Mouse (Mus musculus): ENCODE data around the gene Ajap1. TPM values are rescaled to one million over a fixed set of nuclear protein-coding genes. Genes with fewer than 3 reads are reported as not detected.

Ajap1 gene
- total and polyA plus RNA-seq, 3 experiments = not detected

- H3K36me3 ChIP-seq (replicated peaks in 1 of 2; ENCODE audit: control insufficient read depth in 1 of 2, insufficient read depth in 1 of 2, low read length in 1 of 2) = no peaks in the 10 kb centered on the region
- TF ChIP-seq KAT2A (IDR thresholded peaks at IDR 0.05; ENCODE audit: insufficient replicate concordance, low read length) (no peak), SMC3 (IDR thresholded peaks at IDR 0.05; ENCODE audit: low read depth, low read length) (no peak), ZNF384 (IDR thresholded peaks at IDR 0.05; ENCODE audit: low read depth, low read length) (no peak), POLR2A (IDR thresholded peaks at IDR 0.05; ENCODE audit: low read depth, low read length) (no peak), ETS1 (conservative IDR thresholded peaks at IDR 0.05; ENCODE audit: low read depth, low read length) (no peak), TCF12 (IDR thresholded peaks at IDR 0.05; ENCODE audit: low read depth, low read length) (no peak), CHD2 (IDR thresholded peaks at IDR 0.05; ENCODE audit: low read length) (no peak)
- H3K27me3 ChIP-seq (replicated peaks) = no peaks in the 10 kb centered on the region
- no peaks in the 10 kb centered on the region for H3K4me1 ChIP-seq (ENCODE audit: control insufficient read depth in 1 of 2, insufficient read depth in 2 of 2)
- H3K4me3 ChIP-seq (replicated peaks in 1 of 3; ENCODE audit: low read depth in 2 of 3, low read length in 2 of 3, poor library complexity in 1 of 3) = no peak overlapping the region
- H3K4me2 ChIP-seq (ENCODE audit: insufficient read depth, low read depth, poor library complexity, severe bottlenecking) = no peak overlapping the region
- no peak overlapping the region for H3K27ac ChIP-seq (ENCODE audit: insufficient read depth, low read depth)
- no peaks in the 10 kb centered on the region for H3K79me2 ChIP-seq (replicated peaks; ENCODE audit: control insufficient read depth, extremely low read depth, insufficient read depth, poor library complexity, severe bottlenecking)
- dilution Hi-C loops (cut with MboI; ENCODE audit: extremely low pct_ligation_motif_present, extremely low pct_unique_long_range_greater_than_20kb, low sequenced_read_pairs) (no loop called here), in situ Hi-C loops (cut with MboI; ENCODE audit: low pct_ligation_motif_present, low pct_unique_long_range_greater_than_20kb, low sequenced_read_pairs) (no loop called here)
- H3K9ac ChIP-seq (ENCODE audit: insufficient read depth, low read depth) = no peak overlapping the region
- H3K9me3 ChIP-seq (replicated peaks; ENCODE audit: low read length) = peaks cover 99% of the 10 kb centered on the region
- no peak for DNase-seq (ENCODE audit: extremely low read depth)
Observed at GRCm38 (mm10) chr4:153424324-153424723, 58.3 kb downstream of the Ajap1 start.

- in situ Hi-C loops (cut with MboI; ENCODE audit: low pct_ligation_motif_present, low pct_unique_long_range_greater_than_20kb, low sequenced_read_pairs) (no loop called here), dilution Hi-C loops (cut with MboI; ENCODE audit: extremely low pct_ligation_motif_present, extremely low pct_unique_long_range_greater_than_20kb, low sequenced_read_pairs) (no loop called here)
- Histone ChIP-seq H3K9ac (ENCODE audit: insufficient read depth, low read depth) (no peak overlapping the region), H3K4me2 (ENCODE audit: insufficient read depth, low read depth, poor library complexity, severe bottlenecking) (no peak overlapping the region), H3K27ac (ENCODE audit: insufficient read depth, low read depth) (no peak overlapping the region), H3K9me3 (replicated peaks; ENCODE audit: low read length) (peaks cover 98% of the 10 kb centered on the region), H3K79me2 (replicated peaks; ENCODE audit: control insufficient read depth, extremely low read depth, insufficient read depth, poor library complexity, severe bottlenecking) (no peaks in the 10 kb centered on the region), H3K36me3 (replicated peaks in 1 of 2; ENCODE audit: control insufficient read depth in 1 of 2, insufficient read depth in 1 of 2, low read length in 1 of 2) (no peaks in the 10 kb centered on the region), H3K27me3 (replicated peaks) (no peaks in the 10 kb centered on the region), H3K4me1 (ENCODE audit: control insufficient read depth in 1 of 2, insufficient read depth in 2 of 2) (no peaks in the 10 kb centered on the region), H3K4me3 (replicated peaks in 1 of 3; ENCODE audit: low read depth in 2 of 3, low read length in 2 of 3, poor library complexity in 1 of 3) (no peak overlapping the region)
- no peak for DNase-seq (ENCODE audit: extremely low read depth)
- TF ChIP-seq MXI1 (IDR thresholded peaks at IDR 0.05; ENCODE audit: low read depth, low read length) = no peak
- TF ChIP-seq ZNF384 (IDR thresholded peaks at IDR 0.05; ENCODE audit: low read depth, low read length) = no peak
- no peak for TF ChIP-seq USF2 (conservative IDR thresholded peaks at IDR 0.05; ENCODE audit: low read depth, low read length)
- no peak for TF ChIP-seq MAX (IDR thresholded peaks at IDR 0.05; ENCODE audit: low read length)
- no peak for TF ChIP-seq MAFK (IDR thresholded peaks at IDR 0.05; ENCODE audit: insufficient replicate concordance, low read length)
- TF ChIP-seq KAT2A (IDR thresholded peaks at IDR 0.05; ENCODE audit: insufficient replicate concordance, low read length) = no peak
- no peak for TF ChIP-seq SMC3 (IDR thresholded peaks at IDR 0.05; ENCODE audit: low read depth, low read length)
- TF ChIP-seq JUN (IDR thresholded peaks at IDR 0.05; ENCODE audit: insufficient read depth, low read depth, low read length) = no peak
- TF ChIP-seq CHD2 (IDR thresholded peaks at IDR 0.05; ENCODE audit: low read length) = no peak
- no peak for TF ChIP-seq RCOR1 (conservative IDR thresholded peaks at IDR 0.05; ENCODE audit: low read depth, low read length)
- TF ChIP-seq ELF1 (IDR thresholded peaks at IDR 0.05; ENCODE audit: low read depth, low read length) = no peak
- TF ChIP-seq SIN3A (IDR thresholded peaks at IDR 0.05; ENCODE audit: low read length) = no peak
- no peak for TF ChIP-seq BHLHE40 (IDR thresholded peaks at IDR 0.05; ENCODE audit: low read depth, low read length)
- no peak for TF ChIP-seq TCF12 (IDR thresholded peaks at IDR 0.05; ENCODE audit: low read depth, low read length)
- TF ChIP-seq ETS1 (conservative IDR thresholded peaks at IDR 0.05; ENCODE audit: low read depth, low read length) = no peak
- TF ChIP-seq POLR2A (IDR thresholded peaks at IDR 0.05; ENCODE audit: low read depth, low read length) = no peak
- no peak for TF ChIP-seq UBTF (IDR thresholded peaks at IDR 0.05; ENCODE audit: low read depth, low read length)
- no peak for TF ChIP-seq POLR2AphosphoS2 (IDR thresholded peaks at IDR 0.05; ENCODE audit: low read depth, low read length)
Observed at GRCm38 (mm10) chr4:153417926-153418325, 64.7 kb downstream of the Ajap1 start.
